Mouse (Mus musculus): Measurements from ENCODE around the gene Tsc22d2.

Gene Tsc22d2

DNA sequence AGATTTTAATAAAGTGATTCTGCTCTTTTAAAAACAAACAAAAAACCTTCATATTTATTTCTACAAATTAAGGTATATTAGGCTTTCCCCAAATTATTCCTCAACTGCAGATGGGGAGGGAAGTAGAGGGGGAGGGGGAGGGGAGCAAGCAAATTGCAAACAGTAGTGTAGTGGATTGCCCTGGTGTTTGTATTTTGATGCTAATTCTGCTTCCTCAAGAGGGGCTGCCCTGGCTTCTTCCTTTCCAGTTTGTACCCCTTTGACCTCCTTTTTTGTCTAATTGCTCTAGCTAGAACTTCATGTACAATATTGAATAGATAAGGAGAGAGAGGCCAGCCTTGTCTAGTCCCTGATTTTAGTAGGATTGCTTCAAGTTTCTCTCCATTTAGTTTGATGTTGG is 90.2 kb downstream of the Tsc22d2 start:
- in situ Hi-C loops (cut with MboI; ENCODE audit: low pct_unique_long_range_greater_than_20kb in 1 of 2, low sequenced_read_pairs in 2 of 2, unreplicated experiment in 1 of 2), result loop anchor here in 1 of 2 experiments (25.0 kb wide), 1 partner anchor 283 kb away; no protein-coding TSS in a partner anchor

DNA sequence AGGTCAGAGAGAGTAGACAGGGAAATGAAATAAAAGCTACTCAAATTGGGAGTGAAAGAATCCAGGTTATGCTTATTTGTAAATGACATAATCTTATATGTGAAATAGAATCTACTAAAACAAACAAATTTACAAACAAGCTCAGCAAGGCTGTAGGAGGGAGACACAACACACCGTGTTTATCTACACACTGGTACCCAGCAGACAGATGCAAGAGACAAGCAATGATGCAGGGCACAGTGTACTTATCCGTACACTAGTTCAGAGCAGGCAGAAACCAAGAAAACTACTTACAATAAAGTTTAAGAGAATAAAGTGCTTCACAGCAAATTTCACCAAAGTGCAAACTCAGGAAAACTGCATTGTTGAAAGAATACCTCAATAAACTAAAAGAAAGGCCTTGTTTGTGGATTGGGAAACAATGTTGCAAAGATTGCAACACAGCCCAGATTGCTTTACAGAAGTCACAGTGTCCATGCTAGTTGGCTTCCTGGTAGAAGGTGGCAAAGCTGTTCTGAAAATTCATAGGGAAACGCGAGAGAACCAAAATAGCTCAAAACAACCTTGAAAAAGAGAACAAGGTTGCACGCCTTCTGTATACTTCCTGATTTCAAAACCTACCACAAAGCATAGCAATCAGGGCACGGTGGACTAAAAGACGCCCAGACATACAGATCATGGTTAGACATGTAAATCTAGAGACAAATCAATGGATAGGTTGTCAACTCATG is 93.7 kb downstream of the Tsc22d2 start:
- in situ Hi-C loops (cut with MboI; ENCODE audit: low pct_unique_long_range_greater_than_20kb in 1 of 2, low sequenced_read_pairs in 2 of 2, unreplicated experiment in 1 of 2), result loop anchor here in 1 of 2 experiments (25.0 kb wide), 1 partner anchor 279 kb away; no protein-coding TSS in a partner anchor

DNA sequence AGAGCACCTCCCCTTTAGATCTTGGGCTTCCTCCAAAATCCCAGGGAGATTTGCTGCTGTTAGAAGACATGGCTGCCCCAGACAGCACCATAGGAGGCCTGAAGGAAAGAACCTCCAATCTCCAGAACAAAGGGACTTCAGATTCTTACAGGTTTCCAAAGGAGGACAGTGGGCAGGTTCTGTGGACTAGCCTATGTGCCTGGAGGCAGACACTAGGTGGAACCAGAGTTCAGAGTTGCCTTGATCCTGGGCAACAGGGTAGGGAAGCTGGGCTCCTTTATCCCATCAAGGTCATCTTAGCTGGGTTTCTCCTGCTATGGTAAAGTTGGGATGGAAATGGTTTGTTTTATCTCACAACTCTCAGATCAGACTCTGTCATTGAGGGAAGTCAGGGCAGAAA is 97.1 kb downstream of the Tsc22d2 start:
- in situ Hi-C loops (cut with MboI; ENCODE audit: low pct_unique_long_range_greater_than_20kb in 1 of 2, low sequenced_read_pairs in 2 of 2, unreplicated experiment in 1 of 2), result loop anchor here in 1 of 2 experiments (10.0 to 25.0 kb wide), 2 partner anchors 133 to 276 kb away; no protein-coding TSS in a partner anchor

DNA sequence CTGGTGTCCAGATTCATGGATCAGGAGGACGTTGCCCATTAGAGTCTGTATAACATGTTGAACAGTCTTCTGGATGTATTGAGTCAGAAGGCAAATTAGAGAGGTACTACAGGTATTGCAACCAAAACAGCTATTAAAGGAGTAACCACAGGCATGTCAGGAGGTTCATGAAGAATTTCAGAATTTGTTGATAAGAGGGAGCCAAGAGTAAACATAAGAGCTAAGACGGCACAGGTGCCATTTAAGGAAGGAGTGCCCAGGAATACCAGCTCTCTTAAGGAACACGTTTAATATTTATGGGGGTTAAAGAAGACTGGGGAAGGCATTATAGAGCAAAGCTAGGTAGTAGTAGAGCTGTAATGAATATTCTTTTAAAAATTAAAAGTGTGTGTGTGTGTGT is 98.2 kb downstream of the Tsc22d2 start:
- in situ Hi-C loops (cut with MboI; ENCODE audit: low pct_unique_long_range_greater_than_20kb in 1 of 2, low sequenced_read_pairs in 2 of 2, unreplicated experiment in 1 of 2), result loop anchor here in 1 of 2 experiments (10.0 to 25.0 kb wide), 2 partner anchors 132 to 275 kb away; no protein-coding TSS in a partner anchor

DNA sequence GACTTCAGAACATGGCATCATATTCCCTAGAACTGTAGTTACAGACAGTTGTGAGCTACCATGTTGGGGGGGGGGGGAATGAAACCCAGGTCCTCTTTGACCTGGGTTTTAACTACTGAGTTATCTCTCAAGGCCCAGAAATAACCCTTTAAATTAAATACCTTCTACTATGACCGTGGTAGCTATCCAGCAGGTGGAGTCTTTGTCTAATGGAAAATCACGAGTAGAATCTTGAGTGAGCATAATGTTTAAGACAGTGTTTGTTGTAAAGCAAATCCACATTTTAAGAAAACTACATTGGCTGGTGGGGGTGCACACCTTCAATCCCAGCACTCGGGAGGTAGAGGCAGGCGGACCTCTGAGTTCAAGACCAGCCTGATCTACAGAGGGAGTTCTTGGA is 99.0 kb downstream of the Tsc22d2 start:
- in situ Hi-C loops (cut with MboI; ENCODE audit: low pct_unique_long_range_greater_than_20kb in 1 of 2, low sequenced_read_pairs in 2 of 2, unreplicated experiment in 1 of 2), result loop anchor here in 1 of 2 experiments (10.0 to 25.0 kb wide), 2 partner anchors 131 to 274 kb away; no protein-coding TSS in a partner anchor

DNA sequence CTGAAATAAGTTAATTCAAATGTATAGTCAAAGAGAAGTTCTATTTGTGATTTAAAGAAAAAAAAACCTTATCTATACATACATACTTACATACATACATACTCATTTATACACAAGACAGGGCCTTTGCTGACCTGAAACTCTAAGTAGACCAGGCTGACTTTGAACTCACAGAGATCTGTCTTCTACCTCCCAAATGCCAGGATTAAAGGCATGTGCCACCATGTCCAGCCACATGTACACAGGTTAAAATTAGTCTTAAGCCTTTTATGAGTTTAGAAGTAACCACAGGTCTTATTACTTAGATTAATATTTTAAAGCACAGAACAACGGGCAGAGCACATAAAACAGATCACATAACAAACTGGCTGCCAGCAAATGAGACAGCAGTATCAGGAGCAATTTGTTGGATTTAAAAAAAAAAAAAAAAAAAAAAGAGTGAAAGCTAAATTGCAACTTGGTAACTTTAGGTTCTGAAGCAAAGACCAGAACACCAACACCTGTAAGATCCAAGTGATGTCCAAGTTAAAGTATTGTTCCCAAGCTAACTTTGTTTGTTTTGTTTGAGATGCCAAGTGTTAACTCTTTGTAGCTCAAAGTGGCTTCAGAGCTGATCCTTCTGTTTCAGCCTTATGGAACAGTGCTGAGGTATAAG is 101.6 kb downstream of the Tsc22d2 start:
- in situ Hi-C loops (cut with MboI; ENCODE audit: low pct_unique_long_range_greater_than_20kb in 1 of 2, low sequenced_read_pairs in 2 of 2, unreplicated experiment in 1 of 2), result loop anchor here in 1 of 2 experiments (10.0 to 25.0 kb wide), 2 partner anchors 129 to 271 kb away; no protein-coding TSS in a partner anchor

All from mouse embryonic stem cell (cell line).